Mouse (Mus musculus): ENCODE data around the gene Ssbp3. TPM values are rescaled to one million over a fixed set of nuclear protein-coding genes. Genes with fewer than 3 reads are reported as not detected.

The Ssbp3 gene
- total RNA-seq, 1 experiment: 42.6 TPM

- no peak for DNase-seq (ENCODE audit: low read depth, low spot score)
- in situ Hi-C loops (cut with MboI; ENCODE audit: low sequenced_read_pairs in 2 of 2, unreplicated experiment in 2 of 2): no loop called here
- peaks cover 5% of the 10 kb centered on the region; the same call in 1 of the 2 replicates for H3K36me3 ChIP-seq (ENCODE audit: control insufficient read depth, insufficient read depth, low read length, poor library complexity, severe bottlenecking)
- H3K4me3 ChIP-seq (ENCODE audit: insufficient read depth in 1 of 2, low read depth in 1 of 2, low read length in 2 of 2, poor library complexity in 1 of 2, severe bottlenecking in 1 of 2): no peak overlapping the region
- TF ChIP-seq MAFK (IDR thresholded peaks at IDR 0.05; ENCODE audit: insufficient read depth, low read depth, low read length): no peak
- TF ChIP-seq ZNF384 (IDR thresholded peaks at IDR 0.05; ENCODE audit: low read depth, low read length): no peak
- TF ChIP-seq HCFC1 (IDR thresholded peaks at IDR 0.05; ENCODE audit: borderline replicate concordance, insufficient read depth, low read length): no peak
- TF ChIP-seq ZC3H11A (IDR thresholded peaks at IDR 0.05; ENCODE audit: borderline replicate concordance, low read depth, low read length): no peak
- TF ChIP-seq CHD2 (IDR thresholded peaks at IDR 0.05; ENCODE audit: low read depth, low read length): no peak
- H3K9ac ChIP-seq (ENCODE audit: insufficient read depth, low read depth, low read length, poor library complexity, severe bottlenecking): no peak overlapping the region
- peaks cover 17 to 64% of the 10 kb centered on the region in 2 experiments for H3K4me1 ChIP-seq (ENCODE audit: control insufficient read depth in 2 of 2, insufficient read depth in 2 of 2, low read length in 2 of 2, poor library complexity in 1 of 2)
- H3K9me3 ChIP-seq (ENCODE audit: control insufficient read depth, insufficient read depth, low read depth, low read length): no peaks in the 10 kb centered on the region
- no peak overlapping the region for H3K27ac ChIP-seq (ENCODE audit: insufficient read depth, low read depth, low read length, poor library complexity, severe bottlenecking)
These were observed 32.0 kb downstream of the Ssbp3 start for GRCm38 (mm10) chr4:106942491-106942890.

- in situ Hi-C loops (cut with MboI; ENCODE audit: low sequenced_read_pairs in 2 of 2, unreplicated experiment in 2 of 2): no loop called here
- H3K9ac ChIP-seq (ENCODE audit: insufficient read depth, low read depth, low read length, poor library complexity, severe bottlenecking): no peak overlapping the region
- DNase-seq (ENCODE audit: low read depth, low spot score): no peak
- no peak for TF ChIP-seq ZNF384 (IDR thresholded peaks at IDR 0.05; ENCODE audit: low read depth, low read length)
- TF ChIP-seq MAFK (IDR thresholded peaks at IDR 0.05; ENCODE audit: insufficient read depth, low read depth, low read length): no peak
- no peak for TF ChIP-seq CHD2 (IDR thresholded peaks at IDR 0.05; ENCODE audit: low read depth, low read length)
- TF ChIP-seq ZC3H11A (IDR thresholded peaks at IDR 0.05; ENCODE audit: borderline replicate concordance, low read depth, low read length): no peak
- no peak for TF ChIP-seq HCFC1 (IDR thresholded peaks at IDR 0.05; ENCODE audit: borderline replicate concordance, insufficient read depth, low read length)
- no peak overlapping the region for H3K4me3 ChIP-seq (ENCODE audit: insufficient read depth in 1 of 2, low read depth in 1 of 2, low read length in 2 of 2, poor library complexity in 1 of 2, severe bottlenecking in 1 of 2)
- H3K4me1 ChIP-seq (ENCODE audit: control insufficient read depth in 2 of 2, insufficient read depth in 2 of 2, low read length in 2 of 2, poor library complexity in 1 of 2): peaks cover 24 to 61% of the 10 kb centered on the region in 2 experiments
- peaks cover 5% of the 10 kb centered on the region; the same call in 1 of the 2 replicates for H3K36me3 ChIP-seq (ENCODE audit: control insufficient read depth, insufficient read depth, low read length, poor library complexity, severe bottlenecking)
- no peak overlapping the region for H3K27ac ChIP-seq (ENCODE audit: insufficient read depth, low read depth, low read length, poor library complexity, severe bottlenecking)
- no peaks in the 10 kb centered on the region for H3K9me3 ChIP-seq (ENCODE audit: control insufficient read depth, insufficient read depth, low read depth, low read length)
These were observed 33.1 kb downstream of the Ssbp3 start for GRCm38 (mm10) chr4:106943627-106944026.

- in situ Hi-C loops (cut with MboI; ENCODE audit: low sequenced_read_pairs in 2 of 2, unreplicated experiment in 2 of 2): no loop called here
- no peak overlapping the region for H3K9ac ChIP-seq (ENCODE audit: insufficient read depth, low read depth, low read length, poor library complexity, severe bottlenecking)
- H3K4me1 ChIP-seq (ENCODE audit: control insufficient read depth in 2 of 2, insufficient read depth in 2 of 2, low read length in 2 of 2, poor library complexity in 1 of 2): peaks cover 25 to 58% of the 10 kb centered on the region in 2 experiments
- DNase-seq (ENCODE audit: low read depth, low spot score): no peak
- no peaks in the 10 kb centered on the region for H3K9me3 ChIP-seq (ENCODE audit: control insufficient read depth, insufficient read depth, low read depth, low read length)
- no peak overlapping the region for H3K4me3 ChIP-seq (ENCODE audit: insufficient read depth in 1 of 2, low read depth in 1 of 2, low read length in 2 of 2, poor library complexity in 1 of 2, severe bottlenecking in 1 of 2)
- no peak for TF ChIP-seq MAFK (IDR thresholded peaks at IDR 0.05; ENCODE audit: insufficient read depth, low read depth, low read length)
- no peak for TF ChIP-seq ZC3H11A (IDR thresholded peaks at IDR 0.05; ENCODE audit: borderline replicate concordance, low read depth, low read length)
- TF ChIP-seq HCFC1 (IDR thresholded peaks at IDR 0.05; ENCODE audit: borderline replicate concordance, insufficient read depth, low read length): no peak
- no peak for TF ChIP-seq ZNF384 (IDR thresholded peaks at IDR 0.05; ENCODE audit: low read depth, low read length)
- no peak for TF ChIP-seq CHD2 (IDR thresholded peaks at IDR 0.05; ENCODE audit: low read depth, low read length)
- no peak overlapping the region for H3K27ac ChIP-seq (ENCODE audit: insufficient read depth, low read depth, low read length, poor library complexity, severe bottlenecking)
- H3K36me3 ChIP-seq (ENCODE audit: control insufficient read depth, insufficient read depth, low read length, poor library complexity, severe bottlenecking): peaks cover 7% of the 10 kb centered on the region; the same call in 1 of the 2 replicates
These were observed 34.4 kb downstream of the Ssbp3 start for GRCm38 (mm10) chr4:106944898-106945297.

- Histone ChIP-seq H3K9ac (ENCODE audit: insufficient read depth, low read depth, low read length, poor library complexity, severe bottlenecking) (no peak overlapping the region), H3K9me3 (ENCODE audit: control insufficient read depth, insufficient read depth, low read depth, low read length) (no peaks in the 10 kb centered on the region), H3K27ac (ENCODE audit: insufficient read depth, low read depth, low read length, poor library complexity, severe bottlenecking) (no peak overlapping the region; the same call in 1 of the 2 replicates), H3K36me3 (ENCODE audit: control insufficient read depth, insufficient read depth, low read length, poor library complexity, severe bottlenecking) (peaks cover 5% of the 10 kb centered on the region; the same call in 1 of the 2 replicates), H3K4me3 (ENCODE audit: insufficient read depth in 1 of 2, low read depth in 1 of 2, low read length in 2 of 2, poor library complexity in 1 of 2, severe bottlenecking in 1 of 2) (no peak overlapping the region), H3K4me1 (ENCODE audit: control insufficient read depth in 2 of 2, insufficient read depth in 2 of 2, low read length in 2 of 2, poor library complexity in 1 of 2) (peaks cover 29 to 50% of the 10 kb centered on the region in 2 experiments)
- in situ Hi-C loops (cut with MboI; ENCODE audit: low sequenced_read_pairs in 2 of 2, unreplicated experiment in 2 of 2): no loop called here
- DNase-seq (ENCODE audit: low read depth, low spot score): no peak
- TF ChIP-seq CHD2 (IDR thresholded peaks at IDR 0.05; ENCODE audit: low read depth, low read length) (no peak), ZC3H11A (IDR thresholded peaks at IDR 0.05; ENCODE audit: borderline replicate concordance, low read depth, low read length) (no peak), MAFK (IDR thresholded peaks at IDR 0.05; ENCODE audit: insufficient read depth, low read depth, low read length) (no peak), HCFC1 (IDR thresholded peaks at IDR 0.05; ENCODE audit: borderline replicate concordance, insufficient read depth, low read length) (no peak), ZNF384 (IDR thresholded peaks at IDR 0.05; ENCODE audit: low read depth, low read length) (no peak)
These were observed 37.2 kb downstream of the Ssbp3 start for GRCm38 (mm10) chr4:106947741-106948140.

All from ES-E14 (cell line).